Mouse (Mus musculus): Measurements from ENCODE around the gene Gm38431. TPM values are rescaled to one million over a fixed set of nuclear protein-coding genes. Genes with fewer than 3 reads are reported as not detected.

The Gm38431 gene
- total RNA-seq, 2 experiments from 2014 or later: 0.86 to 1.5 TPM

DNA sequence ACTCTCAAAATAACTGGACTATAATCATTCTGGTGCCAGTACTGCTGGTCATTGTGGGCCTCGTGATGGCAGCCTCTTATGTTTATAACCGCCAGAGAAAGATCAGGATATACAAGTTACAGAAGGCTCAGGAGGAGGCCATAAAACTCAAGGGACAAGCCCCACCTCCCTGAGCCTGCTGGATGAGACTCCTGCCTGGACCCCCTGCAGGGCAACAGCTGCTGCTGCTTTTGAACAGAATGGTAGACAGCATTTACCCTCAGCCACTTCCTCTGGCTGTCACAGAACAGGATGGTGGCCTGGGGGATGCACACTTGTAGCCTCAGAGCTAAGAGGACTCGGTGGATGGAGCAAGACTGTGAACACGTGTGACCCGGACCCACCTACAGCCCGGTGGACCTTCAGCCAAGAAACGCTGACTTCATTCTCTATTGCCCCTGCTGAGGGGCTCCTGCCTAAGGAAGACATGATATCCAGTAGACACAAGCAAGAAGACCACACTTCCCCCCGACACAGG lies 64.0 kb downstream of the Gm38431 start:
- DNase-seq (ENCODE audit: low spot score): no peak
- intact Hi-C loops (cut with DNase I): loop anchor here (2.0 kb wide), 1 partner anchor 25 kb away; the partner anchor contains the start of gene Mrpl4

DNA sequence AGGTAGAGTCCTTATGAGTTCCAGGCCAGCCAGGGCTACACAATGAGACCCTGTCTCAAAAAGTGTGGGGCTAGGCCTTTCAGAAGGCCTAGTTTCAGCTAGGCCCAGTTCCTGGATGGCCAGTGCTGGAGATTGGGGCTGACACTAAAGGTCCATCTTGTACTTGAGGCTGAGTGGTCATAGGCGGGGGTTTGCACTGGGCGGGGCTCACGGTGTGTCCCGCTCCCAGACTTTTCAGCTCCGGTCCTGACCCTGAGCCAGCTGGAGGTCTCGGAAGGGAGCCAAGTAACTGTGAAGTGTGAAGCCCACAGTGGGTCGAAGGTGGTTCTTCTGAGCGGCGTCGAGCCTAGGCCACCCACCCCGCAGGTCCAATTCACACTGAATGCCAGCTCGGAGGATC lies 64.9 kb downstream of the Gm38431 start:
- no peak for DNase-seq (ENCODE audit: low spot score)
- intact Hi-C loops (cut with DNase I): no loop called here

DNA sequence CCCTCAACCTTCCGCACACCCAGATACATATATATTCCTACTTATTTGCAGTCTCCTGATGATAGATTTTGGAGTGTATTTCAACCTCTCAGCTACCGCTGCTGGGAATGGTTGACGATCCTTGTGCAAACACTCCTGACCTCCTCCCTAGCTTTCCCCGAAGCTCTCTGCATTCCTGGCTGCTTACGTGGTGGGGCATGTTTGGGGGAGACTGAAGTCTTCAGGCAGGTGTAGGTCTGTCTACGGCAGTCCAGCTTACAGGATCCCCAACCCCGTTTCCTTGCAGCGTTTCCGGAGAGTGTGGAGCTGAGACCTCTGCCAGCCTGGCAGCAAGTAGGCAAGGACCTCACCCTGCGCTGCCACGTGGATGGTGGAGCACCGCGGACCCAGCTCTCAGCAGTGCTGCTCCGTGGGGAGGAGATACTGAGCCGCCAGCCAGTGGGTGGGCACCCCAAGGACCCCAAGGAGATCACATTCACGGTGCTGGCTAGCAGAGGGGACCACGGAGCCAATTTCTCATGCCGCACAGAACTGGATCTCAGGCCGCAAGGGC lies 66.5 kb downstream of the Gm38431 start:
- intact Hi-C loops (cut with DNase I): no loop called here
- no peak for DNase-seq (ENCODE audit: low spot score)

DNA sequence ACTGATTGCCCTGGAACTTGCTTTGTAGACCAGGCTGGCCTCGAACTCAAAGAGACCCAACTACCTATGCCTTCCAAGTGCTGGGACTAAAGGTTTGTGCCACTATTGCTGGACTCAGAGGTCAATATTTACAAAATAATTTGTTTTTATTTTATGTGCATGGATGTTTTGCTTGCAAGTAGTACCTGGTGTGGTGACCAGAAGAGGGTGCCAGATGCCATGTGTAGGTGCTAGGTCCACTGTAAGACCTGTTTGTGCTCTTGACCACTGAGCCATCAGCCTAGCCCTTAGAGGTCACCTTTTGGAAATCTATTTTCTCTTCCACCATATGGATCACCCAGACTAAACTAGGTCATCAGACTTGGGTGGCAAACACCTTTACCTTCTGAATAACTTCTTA lies 69.1 kb downstream of the Gm38431 start:
- intact Hi-C loops (cut with DNase I): no loop called here
- DNase-seq (ENCODE audit: low spot score): no peak

DNA sequence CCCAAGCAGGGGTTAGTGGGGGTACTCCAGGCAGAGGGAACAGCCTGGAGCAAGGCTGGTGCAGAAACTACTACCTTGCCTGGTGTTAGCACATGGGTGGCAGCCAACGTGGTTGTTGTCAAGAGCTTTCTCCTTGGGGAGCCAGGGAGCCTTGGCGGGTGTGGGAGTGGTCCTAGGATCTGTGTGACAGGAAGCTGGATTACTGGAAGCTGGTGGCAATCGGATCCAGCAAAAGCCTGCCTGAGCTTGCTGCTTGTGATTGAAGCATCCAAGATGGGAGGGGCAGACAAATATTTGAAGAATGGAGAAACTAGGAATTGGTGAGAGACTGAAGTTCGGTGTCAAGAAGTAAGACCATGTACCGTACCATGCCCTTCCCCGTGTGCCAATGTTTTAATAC lies 69.5 kb downstream of the Gm38431 start:
- no peak for DNase-seq (ENCODE audit: low spot score)
- intact Hi-C loops (cut with DNase I): no loop called here

DNA sequence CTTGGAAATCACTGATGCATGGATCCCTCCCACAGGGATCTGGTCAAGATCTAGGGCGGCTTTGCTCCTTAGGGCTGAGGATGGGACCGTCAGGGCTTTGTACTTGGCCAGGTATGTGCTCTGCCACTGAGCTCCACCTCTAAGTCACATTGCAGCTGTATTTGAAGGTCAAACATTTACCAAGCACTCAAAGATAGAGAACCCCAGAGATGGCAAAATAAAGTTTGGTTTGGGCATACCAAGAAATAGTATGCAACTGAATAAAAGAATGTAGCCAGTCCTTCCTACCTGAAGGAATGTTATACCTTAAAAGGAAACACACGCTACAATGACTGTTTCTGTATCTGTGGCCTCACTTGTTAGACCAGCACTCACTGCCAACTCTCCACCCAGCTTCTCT lies 70.4 kb downstream of the Gm38431 start:
- DNase-seq (ENCODE audit: low spot score): no peak
- intact Hi-C loops (cut with DNase I): no loop called here

DNA sequence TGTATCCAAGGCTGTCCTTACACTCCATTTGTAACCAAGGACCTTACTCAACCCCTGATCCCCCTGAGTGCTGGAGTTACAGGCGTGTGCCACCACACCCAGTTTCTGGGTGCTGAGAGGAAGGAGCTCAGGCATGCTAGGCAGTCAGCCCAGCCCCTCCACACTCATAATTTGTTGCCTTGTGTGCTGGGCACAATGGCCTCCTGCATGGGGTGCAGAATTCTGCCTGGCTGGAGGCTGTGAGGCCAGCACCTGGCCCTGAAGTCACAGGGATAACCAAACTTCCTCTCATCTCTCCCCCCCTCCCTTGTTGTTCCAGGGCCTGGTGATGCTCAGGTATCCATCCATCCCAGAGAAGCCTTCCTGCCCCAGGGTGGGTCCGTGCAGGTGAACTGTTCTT lies 73.2 kb downstream of the Gm38431 start:
- intact Hi-C loops (cut with DNase I): no loop called here
- DNase-seq (ENCODE audit: low spot score): no peak

Small RNAs within 50 kb of the gene (microRNA-seq; reads per million reads assigned to microRNA genes)
- gene Mir1900: not detected
- not detected for gene Mir7082

Other genes starting within 250 kb of the Gm38431 start
- gene A230050P20Rik, start 223.4 kb downstream of the Gm38431 start, total RNA-seq (2021): 1 to 10 TPM; 4.0 to 4.2 TPM
- gene Angptl6, start 212.3 kb downstream of the Gm38431 start, total RNA-seq (2021): 1 to 10 TPM; 3.2 to 3.3 TPM
- 1 to 10 TPM; 7.0 to 9.5 TPM for gene Ppan, start 203.8 kb downstream of the Gm38431 start, total RNA-seq (2021)
- 100 to 1,000 TPM in 1 of 2 experiments, 10 to 100 TPM in 1; 97.8 to 100 TPM for gene Eif3g, start 193.4 kb downstream of the Gm38431 start, total RNA-seq (2021)
- 10 to 100 TPM; 12.4 to 12.7 TPM for gene Dnmt1, start 132.1 kb downstream of the Gm38431 start, total RNA-seq (2021)
- 1 to 10 TPM; 4.2 to 6.7 TPM for gene S1pr2, start 115.2 kb downstream of the Gm38431 start, total RNA-seq (2021)
- 100 to 1,000 TPM; 143 to 144 TPM for gene Mrpl4, start 89.3 kb downstream of the Gm38431 start, total RNA-seq (2021)
- gene Icam1, start 76.0 kb downstream of the Gm38431 start, total RNA-seq (2021): 1 to 10 TPM; 7.7 to 9.6 TPM
- gene Icam4, start 62.6 kb downstream of the Gm38431 start, total RNA-seq (2021): under 1 TPM; 0.26 to 0.64 TPM
- not detected for gene Icam5, start 59.9 kb downstream of the Gm38431 start, total RNA-seq (2021)
- gene Zglp1, start 24.9 kb downstream of the Gm38431 start, total RNA-seq (2021): not detected
- under 1 TPM in 1 of 2 experiments, not detected in 1; 0.13 TPM for gene Gm49373, start 18.9 kb downstream of the Gm38431 start, total RNA-seq (2021)
- 10 to 100 TPM; 33.6 to 36.5 TPM for gene Fdx1l, start 18.4 kb downstream of the Gm38431 start, total RNA-seq (2021)
- 10 to 100 TPM; 25.8 to 27.9 TPM for gene Raver1, start within 50 bp of the Gm38431 start, total RNA-seq (2021)
- gene Tyk2, start 39.2 kb upstream of the Gm38431 start, total RNA-seq (2021): 1 to 10 TPM; 8.5 to 8.6 TPM
- gene Cdc37, start 58.0 kb upstream of the Gm38431 start, total RNA-seq (2021): 100 to 1,000 TPM; 158 to 160 TPM
- 10 to 100 TPM; 47.1 to 51.6 TPM for gene Pde4a, start 73.7 kb upstream of the Gm38431 start, total RNA-seq (2021)
- gene Keap1, start 147.4 kb upstream of the Gm38431 start, total RNA-seq (2021): 10 to 100 TPM; 35.9 to 42.2 TPM
- gene S1pr5, start 156.4 kb upstream of the Gm38431 start, total RNA-seq (2021): under 1 TPM; 0.70 to 0.78 TPM
- 10 to 100 TPM; 94.7 to 96.1 TPM for gene Atg4d, start 173.3 kb upstream of the Gm38431 start, total RNA-seq (2021)
- 10 to 100 TPM; 15.9 to 17.4 TPM for gene Kri1, start 196.0 kb upstream of the Gm38431 start, total RNA-seq (2021)
- 10 to 100 TPM; 15.1 to 16.8 TPM for gene Cdkn2d, start 199.4 kb upstream of the Gm38431 start, total RNA-seq (2021)
- gene Ap1m2, start 220.3 kb upstream of the Gm38431 start, total RNA-seq (2021): not detected
- 100 to 1,000 TPM in 1 of 2 experiments, 10 to 100 TPM in 1; 99.2 to 113 TPM for gene Slc44a2, start 228.7 kb upstream of the Gm38431 start, total RNA-seq (2021)

Data from heart, postnatal 25 days (tissue).